Mouse (Mus musculus) lung, embryonic 15.5 days (tissue): ENCODE measurements around the gene Sirt4. TPM values are rescaled to one million over a fixed set of nuclear protein-coding genes. Genes with fewer than 3 reads are reported as not detected.
A peak's percentile ranks its signal among the peaks of the same experiment; 100 is the strongest.

Experiments
- ATAC-seq: fragments of 200-750 bp; cut with Nextera tagmentation; 2 replicates; pipeline ENCODE4 v1.8.0; 2017; ENCODE audit warnings: moderate number of reproducible peaks, borderline replicate concordance; ENCODE audit not compliant: low FRiP score, low TSS enrichment; ENCODE audit errors: extremely low read depth
- H3K27ac ChIP-seq: fragments of 300-500 bp; sonication (generic); 2 replicates; pipeline ENCODE4 v1.5.1; 2015; ENCODE audit warnings: moderate library complexity, mild to moderate bottlenecking, inconsistent platforms
- H3K27me3 ChIP-seq: fragments of 300-500 bp; sonication (generic); 2 replicates; pipeline ENCODE4 v1.6.1; 2015; ENCODE audit warnings: inconsistent platforms
- H3K36me3 ChIP-seq: fragments of 300-500 bp; sonication (generic); 2 replicates; pipeline ENCODE4 v1.6.1; 2015; ENCODE audit warnings: inconsistent platforms
- H3K4me1 ChIP-seq: fragments of 300-500 bp; sonication (generic); 2 replicates; pipeline ENCODE4 v1.6.1; 2015; ENCODE audit warnings: inconsistent platforms
- H3K4me2 ChIP-seq: fragments of 300-500 bp; sonication (generic); 2 replicates; pipeline ENCODE4 v1.6.1; 2015; ENCODE audit warnings: inconsistent platforms, mild to moderate bottlenecking, moderate library complexity
- H3K4me3 ChIP-seq: fragments of 300-500 bp; sonication (generic); 2 replicates; pipeline ENCODE4 v1.5.1; 2015; ENCODE audit warnings: mild to moderate bottlenecking, inconsistent platforms
- H3K9ac ChIP-seq: fragments of 300-500 bp; sonication (generic); 2 replicates; pipeline ENCODE4 v1.6.1; 2015; ENCODE audit warnings: inconsistent platforms
- H3K9me3 ChIP-seq: fragments of 300-500 bp; sonication (generic); 2 replicates; pipeline ENCODE4 v1.6.1; 2016; ENCODE audit warnings: inconsistent platforms
- WGBS: fragments of 180-500 bp; shearing (Covaris S2); methylation state at CpG from one replicate; pipeline ENCODE4 v1.1.7; 2015; 5-methylcytosine and 5-hydroxymethylcytosine counted together
- polyA plus RNA-seq: library from polyadenylated mRNA; unstranded; fragments of >200 nt; fragmentation: Nextera tagmentation; extraction: Ambion mirVana; gene quantifications from 2 replicates; pipeline ENCODE4 v1.2.1, GENCODE M21; 2015

Gene Sirt4
- polyA plus RNA-seq, 1 experiment from 2014 or later = 30.4 TPM

DNA sequence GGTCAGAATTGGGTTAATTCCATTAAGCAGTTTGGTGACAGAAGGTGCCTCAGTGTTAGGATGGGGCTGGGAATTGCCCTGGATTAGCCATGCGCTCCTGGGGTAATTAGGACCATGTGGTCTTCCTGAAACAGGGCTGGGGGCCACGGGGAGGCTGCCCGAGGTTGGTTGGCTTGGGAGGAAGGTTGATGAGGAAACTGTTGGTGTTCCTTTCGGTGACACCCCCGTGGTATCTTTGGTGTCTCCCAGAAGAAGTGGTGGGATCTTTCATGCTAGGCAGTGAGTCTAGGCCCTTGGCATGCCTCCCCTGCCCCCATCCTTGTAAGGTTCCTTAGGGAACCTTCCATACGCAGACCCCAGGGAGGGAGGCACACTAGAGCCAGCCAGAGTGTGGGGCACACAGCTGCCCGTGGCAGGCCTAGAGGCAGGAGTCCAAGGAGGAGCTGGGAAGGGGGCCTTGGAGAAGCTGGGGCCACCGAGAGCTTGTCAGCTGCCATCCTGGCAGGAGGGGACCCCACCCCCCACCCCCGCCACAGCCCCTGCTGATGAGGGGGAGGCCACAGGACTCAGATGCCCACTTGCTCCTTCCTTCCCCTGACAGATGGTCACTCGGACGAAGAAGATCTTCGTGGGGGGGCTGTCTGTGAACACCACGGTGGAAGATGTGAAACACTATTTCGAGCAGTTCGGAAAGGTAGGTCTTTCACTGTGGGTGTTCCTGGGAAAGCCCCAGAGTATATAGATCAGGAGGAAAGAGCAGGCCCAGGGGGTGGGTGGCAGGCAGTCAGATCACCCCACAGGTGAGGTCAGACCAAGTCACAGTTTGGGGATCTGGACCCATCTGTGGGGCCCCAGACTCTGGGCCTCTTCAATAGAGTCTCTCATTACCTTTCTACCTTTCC is 49.4 kb downstream of the Sirt4 start:
- ATAC-seq = no peak
- Histone ChIP-seq H3K27ac (no peak overlapping the region), H3K36me3 (peaks cover 4% of the 10 kb centered on the region; the same call in 1 of the 2 replicates), H3K9me3 (no peaks in the 10 kb centered on the region), H3K4me2 (no peak overlapping the region), H3K27me3 (no peaks in the 10 kb centered on the region), H3K9ac (no peak overlapping the region), H3K4me3 (no peak overlapping the region), H3K4me1 (peaks cover 34% of the 10 kb centered on the region)
- 58% methylated on average over 14 of the region's 15 CpGs for WGBS

DNA sequence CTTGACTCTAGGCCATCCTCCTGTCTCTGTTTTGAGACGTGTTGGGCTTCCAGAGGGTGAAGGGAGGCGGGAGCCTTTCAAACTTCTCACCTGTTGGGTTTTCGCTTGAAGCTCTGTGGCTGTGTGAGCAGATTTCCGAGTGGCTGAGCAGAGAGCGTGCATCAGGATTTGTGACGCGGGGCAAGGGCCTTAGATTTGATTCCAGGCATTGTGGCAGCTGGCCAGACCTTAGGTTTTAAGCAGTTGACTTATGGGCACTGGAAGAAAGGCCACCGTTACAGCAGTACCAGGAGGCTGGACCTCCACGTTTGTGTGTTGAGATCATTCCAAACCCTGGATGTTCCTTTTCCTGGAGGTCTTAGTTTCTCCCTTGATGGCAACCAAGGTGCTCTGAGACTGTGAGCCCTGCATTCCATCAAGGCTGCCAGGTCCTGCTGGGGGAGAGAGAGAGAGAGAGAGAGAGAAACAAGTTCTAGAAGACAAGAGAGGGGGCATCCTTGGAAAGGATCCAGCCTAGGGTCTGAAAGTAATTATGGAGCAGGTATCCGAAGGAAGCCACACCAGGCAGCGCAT is 50.2 kb downstream of the Sirt4 start:
- Histone ChIP-seq H3K4me2 (no peak overlapping the region), H3K36me3 (peaks cover 4% of the 10 kb centered on the region; the same call in 1 of the 2 replicates), H3K27me3 (0 out of 2 replicates have a peak, but pooled peaks cover 4% of the 10 kb centered on the region), H3K9ac (no peak overlapping the region), H3K4me1 (peaks cover 34% of the 10 kb centered on the region), H3K9me3 (no peaks in the 10 kb centered on the region), H3K27ac (no peak overlapping the region), H3K4me3 (no peak overlapping the region)
- WGBS = 64% methylated on average over 11 of the region's 11 CpGs
- ATAC-seq = no peak

DNA sequence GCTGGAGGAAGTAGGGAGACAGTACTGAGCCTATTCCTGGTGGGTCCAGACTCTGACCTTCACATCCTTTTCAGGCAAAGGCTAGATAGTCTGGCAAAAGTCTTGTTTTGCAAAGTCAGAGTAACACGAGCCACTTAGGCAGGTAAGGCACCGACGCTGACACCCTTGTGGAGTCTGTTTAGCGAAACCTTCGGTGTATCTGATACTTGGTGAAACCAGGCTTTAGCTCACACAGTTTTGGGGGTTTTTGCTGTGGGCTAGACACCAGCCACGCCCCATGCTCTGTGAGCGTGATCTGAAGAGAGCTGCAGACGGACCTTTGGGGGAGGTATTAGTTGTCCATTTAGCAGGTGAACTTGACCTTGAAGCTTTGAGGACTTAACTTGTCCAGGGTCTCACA is 51.3 kb downstream of the Sirt4 start:
- H3K9me3 ChIP-seq = no peaks in the 10 kb centered on the region
- ATAC-seq = no peak
- peaks cover 15% of the 10 kb centered on the region for H3K27me3 ChIP-seq
- WGBS = 83% methylated on average over 8 of the region's 8 CpGs
- no peak overlapping the region for H3K4me3 ChIP-seq
- peaks cover 42% of the 10 kb centered on the region for H3K4me1 ChIP-seq
- no peak overlapping the region for H3K9ac ChIP-seq
- H3K4me2 ChIP-seq = no peak overlapping the region
- H3K36me3 ChIP-seq = no peaks in the 10 kb centered on the region
- H3K27ac ChIP-seq = no peak overlapping the region

DNA sequence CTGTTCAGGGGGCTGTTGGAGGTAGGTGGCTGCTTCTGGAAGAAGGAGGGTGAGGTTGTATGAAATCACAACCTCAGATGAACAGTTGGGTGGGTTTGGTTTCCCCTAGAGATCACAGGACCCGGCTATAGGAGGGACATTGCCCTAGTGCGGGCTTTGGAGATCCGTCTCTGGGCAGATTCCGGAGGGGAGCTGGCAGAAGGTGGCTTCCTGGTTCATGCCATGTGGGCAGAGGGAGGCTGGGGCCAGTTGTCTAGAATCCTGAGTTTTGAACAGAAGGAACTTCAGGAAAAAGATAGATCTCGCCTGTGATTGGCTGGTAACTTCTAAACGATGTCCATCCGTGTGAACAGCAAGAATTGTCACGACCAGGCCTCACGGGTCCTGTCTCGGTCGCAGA is 52.1 kb downstream of the Sirt4 start:
- peaks cover 42% of the 10 kb centered on the region for H3K4me1 ChIP-seq
- no peak overlapping the region for H3K4me2 ChIP-seq
- H3K36me3 ChIP-seq = no peaks in the 10 kb centered on the region
- WGBS = 75% methylated on average over 11 of the region's 11 CpGs
- no peaks in the 10 kb centered on the region for H3K9me3 ChIP-seq
- H3K9ac ChIP-seq = no peak overlapping the region
- H3K27ac ChIP-seq = no peak overlapping the region
- no peak for ATAC-seq
- peaks cover 23% of the 10 kb centered on the region for H3K27me3 ChIP-seq
- no peak overlapping the region for H3K4me3 ChIP-seq

DNA sequence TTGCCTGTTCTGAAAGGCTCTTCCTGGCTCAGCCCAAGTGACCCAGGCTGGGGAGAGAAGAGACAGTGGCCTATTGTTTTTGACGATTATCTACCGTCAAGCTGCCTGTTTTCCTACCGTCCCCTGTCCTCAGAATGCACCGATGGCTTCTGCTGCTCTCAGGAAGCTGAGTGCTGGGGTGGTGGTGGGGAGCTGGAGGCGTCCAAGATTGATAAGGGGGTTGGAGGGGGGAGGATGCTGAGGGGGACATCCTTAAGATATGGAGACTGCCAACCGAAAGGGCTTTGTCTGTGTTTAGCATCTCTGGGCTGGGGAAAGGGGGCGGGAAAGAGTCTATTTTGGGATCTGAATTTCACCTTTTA is 52.6 kb downstream of the Sirt4 start:
- Histone ChIP-seq H3K9me3 (no peaks in the 10 kb centered on the region), H3K36me3 (no peaks in the 10 kb centered on the region), H3K4me3 (no peak overlapping the region), H3K4me1 (peaks cover 40% of the 10 kb centered on the region), H3K27ac (no peak overlapping the region), H3K27me3 (peaks cover 28% of the 10 kb centered on the region), H3K9ac (no peak overlapping the region), H3K4me2 (peak overlapping the region; percentile 94; the same call in 1 of the 2 replicates)
- ATAC-seq = no peak
- WGBS = 28% methylated on average over 7 of the region's 7 CpGs

DNA sequence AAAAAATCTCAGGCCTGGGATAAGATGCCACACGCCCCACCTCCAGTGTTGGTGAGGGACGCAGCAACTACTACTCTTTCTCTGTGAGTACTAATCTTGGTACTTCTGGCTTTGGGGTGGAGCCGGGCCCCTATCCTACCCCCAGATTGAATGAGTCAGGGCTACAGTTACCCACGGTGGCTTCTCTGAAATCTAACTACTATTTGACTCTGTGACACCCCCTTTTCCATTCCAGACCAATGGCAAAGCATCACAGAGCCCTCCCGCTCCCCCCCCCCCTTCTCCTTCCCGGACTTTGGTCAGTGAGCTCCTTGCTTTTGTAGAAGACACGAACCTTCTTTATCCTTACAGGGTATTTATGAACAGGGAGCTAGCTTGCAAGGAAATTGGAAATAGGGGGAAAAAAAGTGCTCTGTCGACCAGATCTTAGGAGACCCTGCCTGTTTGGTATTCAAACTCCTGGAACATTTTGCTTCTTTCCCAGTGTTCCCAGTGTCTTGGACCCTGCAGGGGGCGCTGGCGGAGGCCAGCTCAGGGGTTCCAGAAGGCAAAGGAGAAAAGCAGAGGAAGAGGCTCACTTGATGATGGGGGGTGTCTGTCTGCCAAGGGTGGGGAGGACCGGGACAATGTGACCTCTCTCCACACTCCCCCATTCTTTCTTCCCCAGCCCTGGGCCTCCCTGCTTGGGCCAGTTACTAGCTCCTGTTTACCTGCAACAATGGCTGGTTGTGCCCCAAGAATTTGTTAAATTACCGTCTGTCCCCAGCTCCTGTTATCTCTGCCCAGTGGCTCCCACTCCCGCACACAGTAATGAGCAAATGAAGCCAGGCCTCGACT is 53.2 kb downstream of the Sirt4 start:
- peak overlapping the region; percentile 94 for H3K4me2 ChIP-seq
- H3K9me3 ChIP-seq = no peaks in the 10 kb centered on the region
- H3K9ac ChIP-seq = peak overlapping the region; percentile 95; the same call in 1 of the 2 replicates
- H3K4me1 ChIP-seq = peaks cover 34% of the 10 kb centered on the region
- WGBS = 15% methylated on average over 14 of the region's 14 CpGs
- H3K4me3 ChIP-seq = peak overlapping the region; percentile 97
- peaks cover 32% of the 10 kb centered on the region for H3K27me3 ChIP-seq
- H3K27ac ChIP-seq = no peak overlapping the region
- no peaks in the 10 kb centered on the region for H3K36me3 ChIP-seq
- ATAC-seq = no peak

DNA sequence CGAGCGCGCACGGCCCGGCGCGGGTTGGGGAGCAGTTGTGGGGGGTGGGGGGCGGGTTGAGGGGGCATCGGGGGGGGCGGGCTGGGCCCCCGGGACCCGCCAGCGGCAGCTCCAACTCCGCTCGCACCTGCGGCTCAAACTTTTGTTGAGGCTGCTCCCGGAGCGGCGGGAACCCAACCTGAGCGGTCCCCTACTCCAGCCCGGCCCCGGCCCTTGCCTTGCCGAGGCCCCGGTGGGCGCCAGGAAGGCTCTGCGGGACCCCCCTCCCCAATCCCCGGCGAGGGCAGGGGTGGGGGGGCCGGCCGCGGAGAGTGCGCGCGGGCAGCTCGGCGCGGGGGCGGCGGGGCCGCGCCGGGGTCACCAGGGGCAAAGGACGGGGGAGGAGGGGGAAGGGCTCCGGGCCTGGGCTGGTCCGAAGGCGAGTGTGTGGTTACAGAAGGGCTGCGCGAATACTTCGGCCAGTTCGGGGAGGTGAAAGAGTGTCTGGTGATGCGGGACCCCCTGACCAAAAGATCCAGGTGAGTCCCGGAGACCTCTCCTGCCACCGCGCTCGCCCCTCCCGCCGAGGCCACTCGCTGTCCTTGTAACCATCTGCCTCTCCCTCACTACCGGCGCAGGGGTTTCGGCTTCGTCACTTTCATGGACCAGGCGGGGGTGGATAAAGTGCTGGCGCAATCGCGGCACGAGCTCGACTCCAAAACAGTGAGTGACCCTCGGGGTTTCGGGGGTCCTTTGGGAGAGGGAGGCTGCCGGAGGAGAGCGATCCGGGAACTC is 54.2 kb downstream of the Sirt4 start:
- H3K9ac ChIP-seq = peak overlapping the region; percentile 95
- peaks cover 25% of the 10 kb centered on the region for H3K4me1 ChIP-seq
- H3K4me3 ChIP-seq = peak overlapping the region; percentile 97
- peak overlapping the region; percentile 55 for H3K27ac ChIP-seq
- under 1% methylated on average over 53 of the region's 73 CpGs for WGBS
- H3K27me3 ChIP-seq = peaks cover 32% of the 10 kb centered on the region
- no peaks in the 10 kb centered on the region for H3K9me3 ChIP-seq
- peak overlapping the region; percentile 94 for H3K4me2 ChIP-seq
- peak; percentile 30; the same call in 1 of the 2 replicates for ATAC-seq
- H3K36me3 ChIP-seq = no peaks in the 10 kb centered on the region

DNA sequence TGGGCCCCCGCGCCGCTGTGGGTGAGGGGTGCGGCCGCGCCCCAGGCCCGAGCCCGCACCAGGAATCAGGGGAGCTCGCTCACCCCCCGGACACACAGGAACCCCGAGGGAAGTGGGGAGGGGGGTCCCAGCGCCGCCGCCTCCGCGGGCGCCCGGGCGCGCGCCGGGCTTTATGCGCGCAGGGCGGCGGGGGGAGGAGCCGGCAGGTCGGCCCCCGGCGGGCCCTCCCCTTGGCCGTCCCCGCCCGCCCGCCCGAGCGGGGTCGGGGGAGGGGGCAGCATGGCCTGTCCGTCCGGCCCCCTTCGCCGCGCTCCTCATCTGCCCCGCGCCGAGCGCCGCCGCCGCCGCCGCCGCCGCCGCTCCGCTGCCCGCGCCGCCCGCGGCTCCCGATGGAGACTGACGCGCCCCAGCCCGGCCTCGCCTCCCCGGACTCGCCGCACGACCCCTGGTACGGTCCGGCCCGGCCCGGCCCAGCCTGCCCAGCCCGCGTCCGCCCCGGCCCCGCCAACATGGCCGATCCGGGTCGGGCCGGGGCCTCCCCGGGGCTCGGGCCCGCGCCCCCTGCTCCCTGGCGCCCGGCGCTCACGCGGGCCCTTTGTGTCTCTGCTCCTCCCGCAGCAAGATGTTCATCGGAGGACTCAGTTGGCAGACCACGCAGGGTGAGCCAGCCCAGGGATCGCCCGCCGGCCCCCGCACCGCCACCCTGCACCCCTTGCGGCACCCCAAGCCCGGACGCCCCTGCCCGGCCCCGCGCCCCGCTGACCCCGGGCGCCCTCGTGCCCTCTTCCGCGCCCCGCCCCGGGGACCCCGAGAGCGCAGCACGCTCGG is 55.0 kb downstream of the Sirt4 start, which contains the start of gene Msi1:
TSS of gene Msi1 (plus strand) at position 241 of the 828 bp plus-strand sequence.
- H3K9me3 ChIP-seq = no peaks in the 10 kb centered on the region
- peaks cover 23% of the 10 kb centered on the region for H3K4me1 ChIP-seq
- H3K36me3 ChIP-seq = no peaks in the 10 kb centered on the region
- peak within 1 kb of the TSS; percentile 94 for H3K4me2 ChIP-seq
- peak within 1 kb of the TSS; percentile 95 for H3K9ac ChIP-seq
- ATAC-seq = peak; percentile 84
- WGBS = under 1% methylated on average over 54 of the region's 117 CpGs
- H3K27ac ChIP-seq = peak within 1 kb of the TSS; percentile 55
- peak within 1 kb of the TSS; percentile 97 for H3K4me3 ChIP-seq
- H3K27me3 ChIP-seq = peaks cover 32% of the 10 kb centered on the region

DNA sequence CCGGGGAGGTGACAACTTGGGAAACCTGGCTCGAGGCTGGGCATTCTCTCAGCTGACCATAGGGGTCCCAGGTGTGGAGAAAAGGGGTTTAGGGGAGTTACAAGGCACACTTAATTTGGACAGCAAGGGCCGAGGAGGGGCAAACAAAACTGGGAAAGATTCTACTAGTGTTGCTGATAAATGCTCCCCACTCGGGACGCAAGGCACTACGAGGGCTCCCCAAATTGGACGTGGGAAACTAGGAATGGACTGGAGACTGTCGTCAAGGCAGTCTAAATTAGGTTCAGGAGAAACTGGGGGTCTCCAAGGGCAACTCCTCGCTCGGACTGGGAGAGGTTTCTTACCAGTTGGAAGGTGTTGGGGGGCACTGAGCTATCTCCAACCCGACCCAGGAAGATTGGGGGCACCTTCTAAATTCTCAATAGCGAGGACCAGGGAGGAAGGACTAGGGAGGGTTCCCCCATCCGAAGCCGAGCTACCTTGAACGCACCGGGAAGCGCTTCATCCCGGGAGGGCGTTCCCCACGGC is 55.6 kb downstream of the Sirt4 start:
- no peaks in the 10 kb centered on the region for H3K36me3 ChIP-seq
- ATAC-seq = no peak
- WGBS = 2% methylated on average over 20 of the region's 20 CpGs
- no peak overlapping the region for H3K27ac ChIP-seq
- H3K9ac ChIP-seq = peak overlapping the region; percentile 95
- peaks cover 32% of the 10 kb centered on the region for H3K27me3 ChIP-seq
- H3K4me1 ChIP-seq = peaks cover 23% of the 10 kb centered on the region
- peak overlapping the region; percentile 97 for H3K4me3 ChIP-seq
- no peaks in the 10 kb centered on the region for H3K9me3 ChIP-seq
- H3K4me2 ChIP-seq = peak overlapping the region; percentile 94
